Mouse (Mus musculus) limb, embryonic 11.5 days (tissue): ENCODE data around the gene Foxf1. TPM values are rescaled to one million over a fixed set of nuclear protein-coding genes. Genes with fewer than 3 reads are reported as not detected.

ENCODE experiments used
- ATAC-seq: fragments of 200-750 bp; cut with Nextera tagmentation; 2 replicates; pipeline ENCODE4 v1.8.0; 2017; ENCODE audit warnings: low read depth; ENCODE audit not compliant: insufficient number of reproducible peaks, low FRiP score, low TSS enrichment
- DNase-seq: peaks from one replicate; pipeline ENCODE4 v3.0.0-alpha.2; 2015; ENCODE audit warnings: low spot score
- H3K27ac ChIP-seq: fragments of 300-500 bp; sonication (generic); replicated peaks from 2 replicates; pipeline ENCODE4 v1.5.1; 2014; ENCODE audit warnings: low read depth, mild to moderate bottlenecking, low read length
- H3K27me3 ChIP-seq: fragments of 300-500 bp; sonication (generic); 2 replicates; pipeline ENCODE4 v1.6.1; 2014; ENCODE audit warnings: mild to moderate bottlenecking, low read length, mixed read lengths; ENCODE audit not compliant: control insufficient read depth, insufficient read depth
- H3K36me3 ChIP-seq: fragments of 300-500 bp; sonication (generic); 2 replicates; pipeline ENCODE4 v1.6.1; 2014; ENCODE audit warnings: mild to moderate bottlenecking, low read length, moderate library complexity, mixed read lengths; ENCODE audit not compliant: control insufficient read depth, insufficient read depth
- H3K4me1 ChIP-seq: fragments of 300-500 bp; sonication (generic); 2 replicates; pipeline ENCODE4 v1.6.1; 2014; ENCODE audit warnings: low read length, mixed read lengths; ENCODE audit not compliant: control insufficient read depth, insufficient read depth
- H3K4me2 ChIP-seq: fragments of 300-500 bp; sonication (generic); 2 replicates; pipeline ENCODE4 v1.6.1; 2014; ENCODE audit warnings: low read depth, mild to moderate bottlenecking, moderate library complexity; ENCODE audit not compliant: severe bottlenecking
- H3K4me3 ChIP-seq: fragments of 300-500 bp; sonication (generic); 2 replicates; pipeline ENCODE4 v1.5.1; 2014; ENCODE audit warnings: low read depth, low read length
- H3K9ac ChIP-seq: fragments of 300-500 bp; sonication (generic); 2 replicates; pipeline ENCODE4 v1.6.1; 2014; ENCODE audit warnings: mild to moderate bottlenecking, low read length
- H3K9me3 ChIP-seq: fragments of 300-500 bp; sonication (generic); 2 replicates; pipeline ENCODE4 v1.6.1; 2016; ENCODE audit warnings: low read length; ENCODE audit not compliant: control insufficient read depth
- WGBS: fragments of 180-500 bp; shearing (Covaris S2); extraction: QIAGEN DNeasy Blood & Tissue Kit; methylation state at CpG from one replicate; pipeline ENCODE4 v1.1.7; 2014; 5-methylcytosine and 5-hydroxymethylcytosine counted together
- polyA plus RNA-seq: library from polyadenylated mRNA; unstranded; fragments of >200 nt; fragmentation: Nextera tagmentation; extraction: Ambion mirVana; gene quantifications from 2 replicates; pipeline ENCODE4 v1.2.1, GENCODE M21; 2014

Foxf1 gene
- polyA plus RNA-seq, 1 experiment from 2014 or later: 0.27 TPM

GRCm38 (mm10) chr8:121115948-121116347, 31.8 kb downstream of the Foxf1 start, which contains the start of gene Foxc2:
TSS of gene Foxc2 (plus strand) at chr8:121116171.
- H3K9ac ChIP-seq: peak within 1 kb of the TSS; percentile 63
- under 1% methylated on average over 25 of the region's 25 CpGs for WGBS
- no peaks in the 10 kb centered on the region for H3K9me3 ChIP-seq
- peak within 1 kb of the TSS; percentile 88 for H3K4me2 ChIP-seq
- peak; percentile 90 for DNase-seq
- peak; percentile 41; the same call in 1 of the 2 replicates for ATAC-seq
- H3K27me3 ChIP-seq: peaks cover 61% of the 10 kb centered on the region
- no peaks in the 10 kb centered on the region for H3K36me3 ChIP-seq
- peak within 1 kb of the TSS; percentile 50 for H3K4me3 ChIP-seq
- H3K27ac ChIP-seq: no peak within 1 kb of the TSS; the same call in 1 of the 2 replicates
- peaks cover 28% of the 10 kb centered on the region for H3K4me1 ChIP-seq

GRCm38 (mm10) chr8:121116591-121117185, 32.5 kb downstream of the Foxf1 start:
- no peaks in the 10 kb centered on the region for H3K9me3 ChIP-seq
- peaks cover 68% of the 10 kb centered on the region for H3K27me3 ChIP-seq
- H3K27ac ChIP-seq: no peak overlapping the region; the same call in 1 of the 2 replicates
- peak; percentile 62 for ATAC-seq
- peak overlapping the region; percentile 88 for H3K4me2 ChIP-seq
- H3K4me1 ChIP-seq: peaks cover 28% of the 10 kb centered on the region
- H3K9ac ChIP-seq: peak overlapping the region; percentile 63
- DNase-seq: peak; percentile 70
- under 1% methylated on average over 55 of the region's 55 CpGs for WGBS
- no peaks in the 10 kb centered on the region for H3K36me3 ChIP-seq
- peak overlapping the region; percentile 50 for H3K4me3 ChIP-seq

- ATAC-seq (no peak), DNase-seq (peak; percentile 68)
- peak overlapping the region; percentile 55 for H3K9ac ChIP-seq
- H3K4me2 ChIP-seq: peak overlapping the region; percentile 88
- H3K9me3 ChIP-seq: no peaks in the 10 kb centered on the region
- peaks cover 73% of the 10 kb centered on the region for H3K27me3 ChIP-seq
- under 1% methylated on average over 62 of the region's 62 CpGs for WGBS
- no peaks in the 10 kb centered on the region for H3K36me3 ChIP-seq
- H3K4me1 ChIP-seq: peaks cover 28% of the 10 kb centered on the region
- peak overlapping the region; percentile 50 for H3K4me3 ChIP-seq
- no peak overlapping the region for H3K27ac ChIP-seq
Measured at GRCm38 (mm10) chr8:121117186-121117651, 33.0 kb downstream of the Foxf1 start.

- Histone ChIP-seq H3K4me3 (peak overlapping the region; percentile 50), H3K9me3 (no peaks in the 10 kb centered on the region), H3K27me3 (peaks cover 80% of the 10 kb centered on the region), H3K27ac (no peak overlapping the region), H3K4me1 (peaks cover 28% of the 10 kb centered on the region), H3K4me2 (peak overlapping the region; percentile 88), H3K36me3 (no peaks in the 10 kb centered on the region), H3K9ac (peak overlapping the region; percentile 55; the same call in 1 of the 2 replicates)
- WGBS: 1% methylated on average over 28 of the region's 28 CpGs
- ATAC-seq: no peak
- peak; percentile 71 for DNase-seq
Measured at GRCm38 (mm10) chr8:121117906-121118305, 33.7 kb downstream of the Foxf1 start.

GRCm38 (mm10) chr8:121118634-121119420, 34.6 kb downstream of the Foxf1 start:
- DNase-seq: peak; percentile 64

GRCm38 (mm10) chr8:121119635-121120455, 35.7 kb downstream of the Foxf1 start:
- DNase-seq (peak; percentile 43), ATAC-seq (no peak)
- no peak overlapping the region for H3K27ac ChIP-seq
- H3K27me3 ChIP-seq: peaks cover 88% of the 10 kb centered on the region
- H3K4me1 ChIP-seq: peaks cover 28% of the 10 kb centered on the region
- H3K36me3 ChIP-seq: no peaks in the 10 kb centered on the region
- peak overlapping the region; percentile 50 for H3K4me3 ChIP-seq
- H3K4me2 ChIP-seq: peak overlapping the region; percentile 88
- no peak overlapping the region for H3K9ac ChIP-seq
- 6% methylated on average over 12 of the region's 12 CpGs for WGBS
- no peaks in the 10 kb centered on the region for H3K9me3 ChIP-seq

More at GRCm38 (mm10) chr8:121118634-121119420, 34.6 kb downstream of the Foxf1 start:
- Histone ChIP-seq H3K27ac (no peak overlapping the region), H3K4me3 (peak overlapping the region; percentile 50), H3K4me2 (peak overlapping the region; percentile 88), H3K9me3 (no peaks in the 10 kb centered on the region), H3K36me3 (no peaks in the 10 kb centered on the region), H3K9ac (no peak overlapping the region), H3K4me1 (peaks cover 28% of the 10 kb centered on the region), H3K27me3 (peaks cover 86% of the 10 kb centered on the region)
- 1% methylated on average over 18 of the region's 18 CpGs for WGBS
- ATAC-seq: no peak

GRCm38 (mm10) chr8:121120456-121121419, 36.6 kb downstream of the Foxf1 start:
- Histone ChIP-seq H3K27ac (no peak overlapping the region), H3K4me2 (peak overlapping the region; percentile 88; the same call in 1 of the 2 replicates), H3K27me3 (peaks cover 89% of the 10 kb centered on the region), H3K9ac (no peak overlapping the region), H3K9me3 (no peaks in the 10 kb centered on the region), H3K4me3 (no peak overlapping the region; the same call in 1 of the 2 replicates), H3K36me3 (no peaks in the 10 kb centered on the region), H3K4me1 (peaks cover 37% of the 10 kb centered on the region)
- DNase-seq: peak; percentile 33
- 19% methylated on average over 17 of the region's 17 CpGs for WGBS
- no peak for ATAC-seq
